Mouse (Mus musculus) embryonic facial prominence, embryonic 12.5 days (tissue): ENCODE results near the gene Gm17584. TPM values are rescaled to one million over a fixed set of nuclear protein-coding genes. Genes with fewer than 3 reads are reported as not detected.
"Not testable (repeated sequence)": the region's sequence is repeated elsewhere in the genome, so short reads cannot be mapped to it uniquely, and the experiment has no call there.

ENCODE experiments used
- ATAC-seq: fragments of 200-750 bp; cut with Nextera tagmentation; 2 replicates; pipeline ENCODE4 v1.8.0; 2017; ENCODE audit not compliant: insufficient number of reproducible peaks, insufficient read depth, low FRiP score, low TSS enrichment
- H3K27ac ChIP-seq: fragments of 300-500 bp; sonication (generic); 2 replicates; pipeline ENCODE4 v1.5.1; 2016; ENCODE audit warnings: mild to moderate bottlenecking
- H3K27me3 ChIP-seq: fragments of 300-500 bp; sonication (generic); 2 replicates; pipeline ENCODE4 v1.6.1; 2016; ENCODE audit warnings: mild to moderate bottlenecking, moderate library complexity
- H3K36me3 ChIP-seq: fragments of 300-500 bp; sonication (generic); 2 replicates; pipeline ENCODE4 v1.6.1; 2016; ENCODE audit warnings: mild to moderate bottlenecking
- H3K4me1 ChIP-seq: fragments of 300-500 bp; sonication (generic); 2 replicates; pipeline ENCODE4 v1.6.1; 2016
- H3K4me2 ChIP-seq: fragments of 300-500 bp; sonication (generic); replicated peaks from 2 replicates; pipeline ENCODE4 v1.6.1; 2016; ENCODE audit warnings: mild to moderate bottlenecking, moderate library complexity
- H3K4me3 ChIP-seq: fragments of 300-500 bp; sonication (generic); 2 replicates; pipeline ENCODE4 v1.5.1; 2016; ENCODE audit warnings: mild to moderate bottlenecking
- H3K9ac ChIP-seq: fragments of 300-500 bp; sonication (generic); 2 replicates; pipeline ENCODE4 v1.6.1; 2016; ENCODE audit warnings: mild to moderate bottlenecking, moderate library complexity
- H3K9me3 ChIP-seq: fragments of 300-500 bp; sonication (generic); 2 replicates; pipeline ENCODE4 v1.6.1; 2016; ENCODE audit warnings: mild to moderate bottlenecking, moderate library complexity
- WGBS: fragments of 180-500 bp; shearing (Covaris S2); methylation state at CpG from one replicate; pipeline ENCODE4 v1.1.7; 2016; 5-methylcytosine and 5-hydroxymethylcytosine counted together
- polyA plus RNA-seq: library from polyadenylated mRNA; unstranded; fragments of >200 nt; fragmentation: Nextera tagmentation; extraction: Ambion mirVana; gene quantifications from 2 replicates; pipeline ENCODE4 v1.2.1, GENCODE M21; 2016

The Gm17584 gene
- polyA plus RNA-seq: not detected in 2 replicates

GRCm38 (mm10) chrX:124500263-124500662 lies at the start of gene Gm17584:
Gene Gm17584 (plus strand): TSS chrX:124500563.
- not testable (repeated sequence) for H3K27ac ChIP-seq, H3K9me3 ChIP-seq, H3K4me2 ChIP-seq, H3K9ac ChIP-seq, ATAC-seq, H3K36me3 ChIP-seq, H3K4me1 ChIP-seq, H3K27me3 ChIP-seq, H3K4me3 ChIP-seq
- WGBS: no CpG with 5 or more reads among the region's 4 CpGs

Other genes with a start within 250 kb of the Gm17584 start
- gene Gm17469, start 129.3 kb downstream of the Gm17584 start, polyA plus RNA-seq: not detected in 2 replicates